Mouse (Mus musculus) forebrain, embryonic 11.5 days (tissue): ENCODE data around the gene Tmsb15l. TPM values are rescaled to one million over a fixed set of nuclear protein-coding genes. Genes with fewer than 3 reads are reported as not detected.
"Not testable (repeated sequence)": the region's sequence is repeated elsewhere in the genome, so short reads cannot be mapped to it uniquely, and the experiment has no call there.

Experiments
- ATAC-seq: fragments of 200-750 bp; cut with Nextera tagmentation; replicated peaks from 2 replicates; pipeline ENCODE4 v1.8.0; 2017; ENCODE audit warnings: moderate TSS enrichment; ENCODE audit not compliant: low FRiP score
- DNase-seq: peaks from one replicate; pipeline ENCODE4 v3.0.0-alpha.2; 2017; ENCODE audit warnings: low spot score
- H3K27ac ChIP-seq: fragments of 300-500 bp; sonication (generic); 2 replicates; pipeline ENCODE4 v1.5.1; 2014; ENCODE audit warnings: low read depth, low read length
- H3K27me3 ChIP-seq: fragments of 300-500 bp; sonication (generic); 2 replicates; pipeline ENCODE4 v1.6.1; 2014; ENCODE audit warnings: mild to moderate bottlenecking, low read length, mixed read lengths; ENCODE audit not compliant: control insufficient read depth, insufficient read depth
- H3K36me3 ChIP-seq: fragments of 300-500 bp; sonication (generic); 2 replicates; pipeline ENCODE4 v1.6.1; 2014; ENCODE audit warnings: mild to moderate bottlenecking, low read length, moderate library complexity, mixed read lengths; ENCODE audit not compliant: control insufficient read depth, insufficient read depth
- H3K4me1 ChIP-seq: fragments of 300-500 bp; sonication (generic); replicated peaks from 2 replicates; pipeline ENCODE4 v1.6.1; 2014; ENCODE audit warnings: low read length, mixed read lengths; ENCODE audit not compliant: control insufficient read depth, insufficient read depth
- H3K4me2 ChIP-seq: fragments of 300-500 bp; sonication (generic); 2 replicates; pipeline ENCODE4 v1.6.1; 2014; ENCODE audit warnings: low read depth, mild to moderate bottlenecking, low read length, moderate library complexity, mixed read lengths; ENCODE audit not compliant: severe bottlenecking
- H3K4me3 ChIP-seq: fragments of 300-500 bp; sonication (generic); 2 replicates; pipeline ENCODE4 v1.5.1; 2014; ENCODE audit warnings: low read depth, low read length
- H3K9ac ChIP-seq: fragments of 300-500 bp; sonication (generic); 2 replicates; pipeline ENCODE4 v1.6.1; 2014; ENCODE audit warnings: low read length
- H3K9me3 ChIP-seq: fragments of 300-500 bp; sonication (generic); 2 replicates; pipeline ENCODE4 v1.6.1; 2016; ENCODE audit warnings: low read length, mixed read lengths; ENCODE audit not compliant: control insufficient read depth
- WGBS: fragments of 180-500 bp; shearing (Covaris S2); extraction: QIAGEN DNeasy Blood & Tissue Kit; methylation state at CpG from one replicate; pipeline ENCODE4 v1.1.7; 2014; 5-methylcytosine and 5-hydroxymethylcytosine counted together
- polyA plus RNA-seq: library from polyadenylated mRNA; unstranded; fragments of >200 nt; fragmentation: Nextera tagmentation; extraction: Ambion mirVana; gene quantifications from 2 replicates; pipeline ENCODE4 v1.2.1, GENCODE M21; 2014

The Tmsb15l gene
- polyA plus RNA-seq, 1 experiment from 2014 or later, result 7.0 TPM

DNA sequence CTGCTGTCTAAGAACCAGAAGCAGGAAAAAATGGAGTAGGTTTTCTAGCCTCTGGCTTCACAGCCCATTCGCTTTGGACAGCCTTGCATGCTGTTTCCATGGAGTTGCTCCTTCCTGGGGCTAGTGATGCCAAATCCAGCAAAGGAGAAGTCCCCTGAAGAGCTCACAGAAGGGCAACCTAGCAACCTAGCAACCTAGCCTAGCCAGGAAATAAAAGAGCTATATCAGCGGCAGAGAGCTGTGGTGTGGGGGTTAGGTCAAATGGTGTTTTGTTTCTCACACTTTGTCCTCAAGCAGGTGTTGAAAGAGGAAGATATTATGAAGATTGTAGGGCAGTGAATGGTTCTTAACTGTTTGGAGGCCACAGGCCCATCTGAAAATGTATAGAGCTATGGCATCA, 14.6 kb upstream of the Tmsb15l start:
- 48% methylated on average over 2 of the region's 2 CpGs for WGBS
- no peak overlapping the region for H3K27ac ChIP-seq
- DNase-seq, result no peak
- H3K9ac ChIP-seq, result no peak overlapping the region
- no peak overlapping the region for H3K4me2 ChIP-seq
- H3K9me3 ChIP-seq, result no peaks in the 10 kb centered on the region
- ATAC-seq, result no peak
- no peaks in the 10 kb centered on the region for H3K4me1 ChIP-seq
- H3K4me3 ChIP-seq, result no peak overlapping the region
- peaks cover 2% of the 10 kb centered on the region; the same call in 1 of the 2 replicates for H3K27me3 ChIP-seq
- no peaks in the 10 kb centered on the region for H3K36me3 ChIP-seq

- ATAC-seq, result no peak
- Histone ChIP-seq H3K4me2 (no peak overlapping the region), H3K36me3 (no peaks in the 10 kb centered on the region), H3K9me3 (no peaks in the 10 kb centered on the region), H3K27ac (no peak overlapping the region), H3K4me1 (no peaks in the 10 kb centered on the region), H3K27me3 (no peaks in the 10 kb centered on the region), H3K9ac (no peak overlapping the region), H3K4me3 (no peak overlapping the region)
- DNase-seq, result no peak
These were observed 9.4 kb upstream of the Tmsb15l start for GRCm38 (mm10) chrX:136986039-136986438.

DNA sequence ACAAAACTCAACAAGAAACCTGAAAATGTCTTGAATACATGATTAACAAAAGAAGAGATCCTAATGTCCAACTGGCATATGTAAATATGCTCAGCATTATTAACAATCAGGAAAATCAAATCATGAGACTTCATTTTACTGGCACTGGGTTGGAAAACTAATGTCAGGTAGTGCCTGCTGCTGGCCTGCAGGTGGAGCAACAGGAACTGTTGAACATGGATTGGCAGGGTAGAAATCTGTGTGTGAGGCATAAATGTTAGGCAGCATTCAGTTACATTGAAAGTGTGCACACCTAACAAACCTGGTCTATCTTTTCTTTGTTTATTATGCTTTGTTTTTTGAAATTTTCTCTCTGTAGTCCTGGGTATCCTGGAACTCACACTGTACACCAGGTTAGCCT, 1.9 kb upstream of the Tmsb15l start:
- Histone ChIP-seq H3K36me3 (no peaks in the 10 kb centered on the region), H3K9ac (no peak overlapping the region), H3K27me3 (no peaks in the 10 kb centered on the region), H3K27ac (no peak overlapping the region), H3K9me3 (no peaks in the 10 kb centered on the region), H3K4me1 (no peaks in the 10 kb centered on the region), H3K4me2 (no peak overlapping the region), H3K4me3 (no peak overlapping the region)
- DNase-seq (no peak), ATAC-seq (no peak)

GRCm38 (mm10) chrX:136975397-136975796, 1.3 kb downstream of the Tmsb15l start, which contains the start of gene Tmsb15b2:
Gene Tmsb15b2 (minus strand): TSS chrX:136975497.
- H3K9me3 ChIP-seq, H3K9ac ChIP-seq, H3K27ac ChIP-seq, ATAC-seq, DNase-seq, H3K4me1 ChIP-seq, H3K27me3 ChIP-seq, H3K36me3 ChIP-seq: not testable (repeated sequence)
- 87% methylated on average over 6 of the region's 6 CpGs for WGBS
- Histone ChIP-seq H3K4me2 (peak within 1 kb of the TSS; percentile 46), H3K4me3 (peak within 1 kb of the TSS; percentile 29)

GRCm38 (mm10) chrX:136959688-136960087, 17.0 kb downstream of the Tmsb15l start:
- H3K4me3 ChIP-seq, result no peak overlapping the region
- H3K4me2 ChIP-seq, result no peak overlapping the region
- H3K27me3 ChIP-seq, result no peaks in the 10 kb centered on the region
- no peaks in the 10 kb centered on the region for H3K9me3 ChIP-seq
- no peaks in the 10 kb centered on the region for H3K36me3 ChIP-seq
- DNase-seq, result no peak
- H3K4me1 ChIP-seq, result no peaks in the 10 kb centered on the region
- H3K9ac ChIP-seq, result no peak overlapping the region
- WGBS, result 24% methylated on average over 2 of the region's 2 CpGs
- H3K27ac ChIP-seq, result no peak overlapping the region
- 0 out of 2 replicates have a peak, but pooled peaks have one; percentile 18 for ATAC-seq

DNA sequence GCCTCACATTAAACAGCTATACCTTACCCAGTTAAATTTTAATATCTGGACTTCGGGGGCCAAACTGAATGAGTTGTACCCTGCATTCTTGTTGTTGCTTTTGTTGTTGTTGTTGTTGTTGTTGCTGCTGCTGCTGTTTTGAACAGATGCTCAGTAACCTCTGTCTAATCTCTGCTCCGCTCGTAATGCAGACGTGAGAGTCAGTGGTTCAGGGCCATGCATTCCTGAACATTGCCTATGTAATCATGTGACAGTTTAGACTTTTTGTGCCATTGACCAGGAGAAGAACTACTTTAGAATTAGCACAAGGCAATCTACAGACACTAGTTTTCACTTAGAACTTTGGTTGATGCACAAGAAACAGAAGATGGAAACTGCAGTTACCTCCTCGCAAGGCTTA, 18.4 kb downstream of the Tmsb15l start:
- not testable (repeated sequence) for DNase-seq, H3K4me1 ChIP-seq, H3K4me3 ChIP-seq, H3K9ac ChIP-seq, H3K27ac ChIP-seq, H3K27me3 ChIP-seq, H3K36me3 ChIP-seq, H3K9me3 ChIP-seq
- 64% methylated on average over 5 of the region's 5 CpGs for WGBS
- 0 out of 2 replicates have a peak, but pooled peaks have one; percentile 10 for ATAC-seq
- H3K4me2 ChIP-seq, result peak overlapping the region; percentile 33; the same call in 1 of the 2 replicates

DNA sequence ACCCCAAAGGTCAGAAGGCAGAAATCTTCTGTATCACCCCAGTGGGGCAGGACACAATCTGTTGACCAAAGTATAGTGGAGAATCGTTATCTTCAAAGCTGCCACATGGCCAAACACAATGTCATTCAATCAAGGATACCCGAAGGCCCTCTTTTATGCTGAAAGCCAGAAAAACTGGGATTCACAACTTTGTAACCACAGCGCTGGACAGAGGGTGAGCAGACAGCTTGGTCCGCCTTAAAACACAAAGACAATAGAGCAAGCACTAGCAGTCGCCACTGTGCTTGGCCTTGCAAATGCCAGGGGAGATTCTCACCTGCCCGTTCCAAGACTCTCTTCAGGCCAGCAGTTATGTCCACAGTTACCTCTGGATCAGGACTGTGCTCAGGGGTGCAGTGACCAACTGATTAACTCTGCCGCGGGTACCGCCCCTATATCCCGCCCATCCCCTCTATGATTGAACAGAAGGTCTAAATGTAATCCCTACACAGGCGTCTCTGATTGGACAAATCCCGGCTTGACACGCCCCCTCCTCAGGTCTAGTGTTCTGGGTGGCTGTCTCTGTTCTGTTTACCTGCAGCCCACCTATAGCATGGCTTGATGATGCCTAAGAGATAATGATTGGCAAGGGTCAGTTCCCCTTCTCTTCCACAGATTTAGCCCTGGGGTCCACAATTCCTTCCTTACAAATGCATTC, 18.9 kb downstream of the Tmsb15l start:
- H3K9ac ChIP-seq, H3K27me3 ChIP-seq, H3K36me3 ChIP-seq, H3K9me3 ChIP-seq, H3K27ac ChIP-seq, H3K4me1 ChIP-seq: not testable (repeated sequence)
- ATAC-seq (peak; percentile 100), DNase-seq (peak; percentile 63)
- WGBS, result 30% methylated on average over 13 of the region's 13 CpGs
- peak overlapping the region; percentile 25 for H3K4me3 ChIP-seq
- H3K4me2 ChIP-seq, result peak overlapping the region; percentile 41; the same call in 1 of the 2 replicates

GRCm38 (mm10) chrX:136937985-136938384, 38.7 kb downstream of the Tmsb15l start:
- Histone ChIP-seq H3K4me3 (no peak overlapping the region), H3K27ac (no peak overlapping the region), H3K36me3 (no peaks in the 10 kb centered on the region), H3K4me1 (no peaks in the 10 kb centered on the region), H3K27me3 (no peaks in the 10 kb centered on the region), H3K9ac (no peak overlapping the region), H3K9me3 (no peaks in the 10 kb centered on the region), H3K4me2 (no peak overlapping the region)
- ATAC-seq (no peak), DNase-seq (no peak)
- WGBS, result 63% methylated on average over 3 of the region's 3 CpGs

- Histone ChIP-seq H3K9me3 (no peaks in the 10 kb centered on the region; the same call in 1 of the 2 replicates), H3K4me1 (no peaks in the 10 kb centered on the region), H3K36me3 (no peaks in the 10 kb centered on the region), H3K4me3 (no peak within 1 kb of the TSS), H3K4me2 (no peak within 1 kb of the TSS), H3K27ac (no peak within 1 kb of the TSS), H3K27me3 (no peaks in the 10 kb centered on the region), H3K9ac (no peak within 1 kb of the TSS)
- ATAC-seq (no peak), DNase-seq (no peak)
- 91% methylated on average over 14 of the region's 14 CpGs for WGBS
These were observed 49.6 kb downstream of the Tmsb15l start, which contains the start of gene H2bfm for GRCm38 (mm10) chrX:136927031-136927430. Gene H2bfm (plus strand): TSS chrX:136927325.
